Comparison of ENCODE assay signal across 1 mouse cellular context in genomic region chr13:21114121-21114520, GRCm38 (mm10).
TF ChIP-seq lines count a peak whose summit lies in the region.

No protein-coding gene starts in this region.

TF ChIP-seq in MEL, 35 proteins besides CTCF, POLR2A, EP300 and RAD21 (continued from another document):
- TF ChIP-seq E2F4 (IDR thresholded peaks at IDR 0.05; ENCODE audit: borderline replicate concordance, low read depth, low read length) = no peak
